Mouse (Mus musculus): ENCODE results near the gene Mdga2. TPM values are rescaled to one million over a fixed set of nuclear protein-coding genes. Genes with fewer than 3 reads are reported as not detected.
A peak's percentile ranks its signal among the peaks of the same experiment; 100 is the strongest.

Mdga2 gene
- total RNA-seq, 1 experiment from 2014 or later = not detected

GRCm38 (mm10) chr12:67059136-67060014 lies 163.0 kb downstream of the Mdga2 start:
- ATAC-seq (replicated peaks; ENCODE audit: low read depth, poor library complexity, severe bottlenecking) = peak; percentile 83

DNA sequence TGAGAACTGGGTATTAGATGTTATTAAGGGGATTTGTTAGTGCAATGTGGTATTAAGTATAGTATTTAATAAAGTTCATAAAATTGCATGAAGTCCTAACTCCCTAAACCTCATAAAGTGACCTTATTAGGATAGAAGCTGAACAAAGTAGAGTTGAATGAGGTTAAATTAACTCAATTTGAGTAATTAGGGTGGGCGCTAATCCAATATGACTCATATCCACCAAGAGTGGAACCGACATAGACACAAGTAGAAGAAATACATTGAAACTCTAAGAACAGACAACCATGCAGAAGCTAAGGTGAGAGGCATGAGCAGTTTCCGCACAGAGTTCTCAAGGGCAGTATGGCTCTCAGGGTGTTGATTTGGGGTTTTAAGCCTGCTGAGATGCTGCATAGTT lies 165.7 kb downstream of the Mdga2 start:
- ATAC-seq (replicated peaks; ENCODE audit: low read depth, poor library complexity, severe bottlenecking) = no peak

DNA sequence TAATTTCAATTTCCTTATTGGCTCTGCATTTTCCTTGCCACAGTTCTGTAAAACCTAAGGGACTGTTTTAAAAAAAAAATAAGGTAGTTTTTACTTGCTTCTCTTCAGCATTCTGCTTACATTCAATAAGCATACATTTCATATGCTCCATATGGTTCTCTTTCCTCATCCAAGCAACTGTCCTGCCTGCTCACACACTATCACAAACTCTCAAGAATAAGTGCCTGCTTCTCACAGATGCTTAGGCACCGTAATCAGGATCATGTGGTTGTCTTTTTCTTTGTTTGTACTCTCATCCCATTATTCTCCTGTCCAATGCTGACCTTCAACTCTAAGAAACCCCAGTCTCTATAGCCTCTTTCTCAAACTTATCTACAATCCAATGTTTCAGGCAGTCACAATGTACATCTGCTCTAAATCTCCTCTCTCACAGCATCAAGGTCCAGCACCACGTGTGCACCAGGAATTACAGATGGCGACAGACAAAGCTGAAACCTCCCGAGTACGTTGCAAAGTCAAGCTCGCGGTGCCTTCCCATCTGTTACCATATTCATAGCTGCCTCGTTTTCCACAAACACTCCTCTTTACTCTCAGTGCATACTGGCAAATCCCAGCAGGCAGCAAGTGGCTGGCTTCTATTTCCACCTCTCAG lies 177.1 kb downstream of the Mdga2 start:
- ATAC-seq (replicated peaks; ENCODE audit: low read depth, poor library complexity, severe bottlenecking) = no peak

GRCm38 (mm10) chr12:67041865-67042264 lies 180.5 kb downstream of the Mdga2 start:
- ATAC-seq (replicated peaks; ENCODE audit: low read depth, poor library complexity, severe bottlenecking) = no peak

DNA sequence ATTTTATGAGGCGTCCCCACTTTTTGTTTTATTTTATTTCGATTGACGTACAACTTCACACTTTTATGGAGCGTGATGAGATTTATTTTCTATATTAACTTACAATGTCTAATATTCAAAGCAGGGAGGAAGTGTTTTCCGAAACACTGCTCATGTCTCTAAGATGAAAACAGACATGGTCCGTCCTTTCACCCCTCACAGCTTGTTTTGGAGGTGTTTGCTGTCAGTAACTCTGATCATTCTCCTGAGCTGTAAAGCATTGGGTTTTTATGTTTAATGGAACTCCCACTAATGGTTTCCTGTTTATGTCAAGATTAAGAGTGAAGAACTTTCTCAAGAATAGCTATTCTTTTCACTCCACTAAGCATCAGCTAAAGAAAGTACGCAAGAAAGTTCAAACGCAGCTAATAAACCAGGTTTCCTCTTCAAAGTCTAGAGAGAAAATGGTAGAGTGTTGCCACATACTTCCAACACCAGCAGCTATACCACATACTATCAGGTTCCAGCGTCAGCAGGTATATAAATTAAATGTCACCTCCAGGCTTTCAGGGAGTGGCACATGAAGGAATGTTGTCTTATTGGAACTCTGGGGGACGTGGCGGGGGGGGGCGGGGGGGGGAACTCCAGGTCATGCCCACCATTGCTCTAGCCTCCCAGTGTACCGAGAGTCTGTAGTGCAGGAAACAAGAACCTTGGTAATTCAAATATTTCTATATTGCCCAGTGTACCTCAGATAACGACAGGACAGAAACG lies 186.7 kb downstream of the Mdga2 start:
- ATAC-seq (replicated peaks; ENCODE audit: low read depth, poor library complexity, severe bottlenecking) = no peak

GRCm38 (mm10) chr12:67017192-67017591 lies 205.2 kb downstream of the Mdga2 start:
- ATAC-seq (replicated peaks; ENCODE audit: low read depth, poor library complexity, severe bottlenecking) = no peak

GRCm38 (mm10) chr12:67011368-67011767 lies 211.0 kb downstream of the Mdga2 start:
- no peak for ATAC-seq (replicated peaks; ENCODE audit: low read depth, poor library complexity, severe bottlenecking)

DNA sequence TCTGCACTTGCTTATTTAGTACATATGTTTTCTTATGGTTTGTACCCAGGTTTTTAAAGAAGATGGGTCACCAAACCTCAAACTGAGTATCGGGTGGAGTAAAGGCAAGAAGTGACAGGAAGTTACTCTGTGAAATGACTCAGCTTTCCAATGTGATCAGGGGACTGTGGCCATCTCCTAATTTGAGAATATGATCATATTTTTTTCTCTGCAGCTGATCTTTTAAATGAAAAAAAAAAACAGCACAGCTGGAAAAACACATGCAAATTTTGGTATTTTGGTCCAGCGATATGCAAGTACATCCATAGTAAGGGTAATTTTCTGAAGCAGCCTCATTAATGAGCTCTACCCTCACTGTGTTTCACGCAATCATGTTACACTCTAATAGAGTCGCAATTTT lies 212.0 kb downstream of the Mdga2 start:
- no peak for ATAC-seq (replicated peaks; ENCODE audit: low read depth, poor library complexity, severe bottlenecking)

- ATAC-seq (replicated peaks; ENCODE audit: low read depth, poor library complexity, severe bottlenecking) = no peak
These were observed 213.2 kb downstream of the Mdga2 start for GRCm38 (mm10) chr12:67009191-67009590.

- no peak for ATAC-seq (replicated peaks; ENCODE audit: low read depth, poor library complexity, severe bottlenecking)
These were observed 268.2 kb downstream of the Mdga2 start for GRCm38 (mm10) chr12:66954129-66954528.

DNA sequence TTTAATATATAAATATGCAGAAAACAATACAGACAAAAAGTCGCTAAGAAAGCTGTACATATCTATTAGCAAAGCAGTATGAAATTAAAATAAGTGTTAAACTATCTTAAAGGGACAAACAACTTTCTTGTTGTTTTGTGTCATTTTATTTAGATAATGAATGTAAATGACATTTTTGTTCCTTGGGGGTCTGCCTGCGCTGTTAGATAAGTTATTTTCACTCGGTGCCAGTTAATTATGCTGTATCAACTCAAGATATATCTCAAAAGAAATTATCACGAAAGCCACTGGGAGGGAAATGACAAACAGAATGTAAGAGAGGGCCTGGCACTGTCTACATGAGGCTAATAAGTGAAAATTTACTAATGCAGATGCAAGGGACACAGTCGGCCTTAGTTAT lies 306.6 kb downstream of the Mdga2 start:
- no peak for ATAC-seq (replicated peaks; ENCODE audit: low read depth, poor library complexity, severe bottlenecking)

DNA sequence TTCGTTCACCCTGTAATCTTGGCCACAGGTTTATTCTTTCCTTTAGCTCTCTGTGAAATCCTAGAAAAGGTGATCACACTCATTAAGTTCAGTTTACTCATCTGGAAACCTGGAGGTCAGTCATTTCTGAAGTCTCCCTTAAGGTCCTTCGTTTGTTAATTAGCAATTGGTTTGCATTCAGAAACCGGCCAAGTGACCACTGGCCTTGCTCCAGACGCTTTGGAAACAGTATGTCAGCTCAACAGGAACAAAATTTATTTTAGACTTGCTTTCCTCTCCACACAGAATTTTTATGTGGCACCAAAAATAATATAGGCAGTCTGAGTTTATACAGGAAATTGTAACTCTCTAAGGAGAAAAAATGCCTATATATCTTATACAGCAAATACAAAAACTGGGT lies 323.0 kb downstream of the Mdga2 start:
- no peak for ATAC-seq (replicated peaks; ENCODE audit: low read depth, poor library complexity, severe bottlenecking)

GRCm38 (mm10) chr12:66896790-66897189 lies 325.6 kb downstream of the Mdga2 start:
- no peak for ATAC-seq (replicated peaks; ENCODE audit: low read depth, poor library complexity, severe bottlenecking)

DNA sequence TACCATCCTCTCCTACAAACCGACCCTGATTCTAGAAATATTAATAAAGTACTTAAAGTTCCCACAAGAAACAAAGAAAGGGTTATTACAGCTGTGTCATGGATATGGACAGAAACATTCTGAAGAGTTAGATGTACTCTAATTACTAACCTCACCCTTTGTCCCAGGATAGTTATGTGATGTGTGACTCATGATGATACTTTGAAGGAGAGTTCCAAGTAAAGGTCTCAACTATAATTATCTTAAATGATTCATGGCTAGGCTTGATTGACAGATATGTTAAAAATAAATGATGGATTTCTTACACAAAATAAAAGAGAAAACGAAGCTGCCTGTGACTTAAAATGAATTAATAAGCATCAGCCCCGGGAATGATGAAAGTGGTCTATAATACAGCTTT lies 332.1 kb downstream of the Mdga2 start:
- no peak for ATAC-seq (replicated peaks; ENCODE audit: low read depth, poor library complexity, severe bottlenecking)

DNA sequence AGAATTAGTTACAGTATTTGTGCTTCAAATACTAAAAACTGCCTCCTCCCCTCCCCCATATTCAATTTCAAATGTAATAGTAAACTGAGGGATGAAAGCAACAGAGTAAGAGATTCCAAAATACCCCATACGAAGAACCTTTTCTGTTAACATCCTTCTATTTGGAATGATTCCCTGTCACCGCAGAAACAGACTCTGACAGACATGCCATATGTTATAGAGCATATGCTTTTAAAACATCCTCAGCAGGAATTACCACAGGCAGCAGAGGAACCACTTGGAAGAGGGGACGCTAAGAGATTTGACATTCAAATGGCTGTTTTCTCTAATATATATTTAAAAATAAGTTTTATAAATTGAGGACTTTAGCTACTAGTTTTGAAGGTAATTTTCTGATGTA lies 333.1 kb downstream of the Mdga2 start:
- no peak for ATAC-seq (replicated peaks; ENCODE audit: low read depth, poor library complexity, severe bottlenecking)

GRCm38 (mm10) chr12:66888636-66889035 lies 333.7 kb downstream of the Mdga2 start:
- ATAC-seq (replicated peaks; ENCODE audit: low read depth, poor library complexity, severe bottlenecking) = no peak

DNA sequence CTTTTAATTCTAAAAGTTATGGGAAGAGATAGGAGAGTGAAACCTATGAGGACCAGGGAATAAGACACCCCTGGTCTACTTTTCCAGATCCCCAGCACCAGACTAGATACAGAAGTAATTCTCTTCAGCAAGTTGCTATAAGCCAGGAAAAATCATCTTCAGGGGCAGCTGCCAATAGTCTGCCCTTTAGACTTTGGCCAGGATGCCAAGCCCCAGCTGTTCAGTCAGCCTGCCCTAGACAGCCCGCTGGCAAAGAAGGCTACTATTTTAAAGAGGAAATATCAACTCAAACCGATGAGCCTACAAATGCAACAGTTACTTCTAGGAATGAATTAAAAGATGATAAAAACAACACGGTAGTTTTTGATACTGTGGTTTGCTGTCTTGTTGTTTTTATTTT lies 356.1 kb downstream of the Mdga2 start:
- no peak for ATAC-seq (replicated peaks; ENCODE audit: low read depth, poor library complexity, severe bottlenecking)

DNA sequence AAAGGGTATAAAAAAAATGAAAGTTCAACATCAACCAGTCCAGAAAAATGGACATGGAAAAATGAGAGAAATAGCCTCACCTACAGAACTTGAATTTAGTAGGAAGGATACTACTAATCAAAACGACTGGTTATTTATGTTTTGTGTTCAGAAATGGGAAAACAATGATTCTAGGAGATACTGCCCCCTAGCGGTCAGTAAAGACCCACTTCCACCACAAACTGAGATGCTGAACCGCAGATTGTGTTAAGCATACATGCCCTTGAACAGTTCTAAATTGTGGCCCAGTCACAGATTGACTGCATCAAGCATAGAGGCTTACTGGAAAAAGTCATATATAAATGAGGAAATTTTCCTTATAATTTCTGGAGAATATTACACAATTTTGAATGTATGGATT lies 369.2 kb downstream of the Mdga2 start:
- ATAC-seq (replicated peaks; ENCODE audit: low read depth, poor library complexity, severe bottlenecking) = 0 out of 2 replicates have a peak, but pooled peaks have one; percentile 36

DNA sequence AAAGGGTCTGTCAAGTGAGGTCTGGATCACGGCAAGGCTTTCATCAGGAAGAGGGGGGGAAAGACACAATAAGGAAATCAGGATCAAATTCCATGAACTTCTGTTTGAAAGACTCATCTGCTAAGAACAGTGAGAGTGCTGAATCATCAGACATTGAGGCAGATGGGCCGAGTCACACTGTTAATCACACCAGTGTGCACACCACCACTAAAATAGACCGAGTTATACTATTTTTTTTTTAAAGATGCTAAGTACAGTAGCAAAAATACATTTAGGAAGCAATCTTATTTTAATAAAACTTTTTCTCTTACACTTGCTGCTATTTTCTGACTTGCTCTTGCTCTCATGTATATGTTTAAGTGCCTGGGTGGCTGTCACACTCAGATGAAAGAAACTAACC lies 382.0 kb downstream of the Mdga2 start:
- no peak for ATAC-seq (replicated peaks; ENCODE audit: low read depth, poor library complexity, severe bottlenecking)

DNA sequence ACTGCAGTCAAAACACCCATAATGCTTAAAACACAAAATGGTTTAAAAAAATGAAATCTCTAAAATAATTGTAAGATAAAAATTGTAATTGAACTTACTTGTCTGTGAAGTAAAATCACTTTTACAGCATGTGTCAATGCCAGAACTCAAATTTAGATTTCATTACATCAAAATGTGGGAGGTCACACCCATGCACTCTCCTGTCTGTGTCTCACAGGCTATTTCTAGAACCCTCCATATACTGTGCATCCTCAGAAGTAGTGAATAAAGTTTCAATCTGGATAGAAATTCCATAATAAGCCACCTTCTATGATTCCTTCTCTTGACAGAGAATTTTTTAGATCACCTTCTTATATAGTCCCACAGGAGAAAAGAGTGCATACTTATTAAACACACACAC lies 466.7 kb downstream of the Mdga2 start:
- no peak for ATAC-seq (replicated peaks; ENCODE audit: low read depth, poor library complexity, severe bottlenecking)

GRCm38 (mm10) chr12:66734536-66734935 lies 487.8 kb downstream of the Mdga2 start:
- no peak for ATAC-seq (replicated peaks; ENCODE audit: low read depth, poor library complexity, severe bottlenecking)

All from common myeloid progenitor, adult 5-6 weeks (primary cell).